Mouse (Mus musculus): ENCODE measurements around the gene Fbxo36.

DNA sequence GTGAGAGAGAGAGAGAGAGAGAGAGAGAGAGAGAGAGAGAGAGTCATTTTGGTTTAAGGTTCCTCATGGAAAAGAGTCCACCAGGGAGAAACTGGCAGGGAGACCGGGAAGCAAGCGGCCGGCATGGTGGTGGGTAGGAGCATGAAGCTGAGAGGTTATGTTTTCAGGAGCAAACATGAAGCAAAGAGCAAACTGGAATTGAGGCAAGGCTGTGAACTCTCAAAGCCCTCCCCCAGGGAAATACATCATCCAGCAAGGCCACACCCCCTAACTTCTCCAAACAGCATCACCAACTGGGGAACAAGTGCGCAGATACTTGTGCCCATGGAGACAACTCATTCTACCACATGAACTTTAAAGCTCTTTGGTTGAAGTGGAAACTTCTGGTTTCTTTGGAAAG is 103.9 kb downstream of the Fbxo36 start:
- TF ChIP-seq CTCF (IDR thresholded peaks at IDR 0.05; ENCODE audit: insufficient read depth, low read depth, low read length), result no peak
- TF ChIP-seq POLR2A (IDR thresholded peaks at IDR 0.05; ENCODE audit: insufficient read depth, low read depth, low read length), result no peak

Measured in olfactory bulb, adult 2 months (tissue).